Mouse (Mus musculus) neural tube, embryonic 13.5 days (tissue): ENCODE data around the gene Adap1. TPM values are rescaled to one million over a fixed set of nuclear protein-coding genes. Genes with fewer than 3 reads are reported as not detected.
A peak's percentile ranks its signal among the peaks of the same experiment; 100 is the strongest.
"Not testable (repeated sequence)": the region's sequence is repeated elsewhere in the genome, so short reads cannot be mapped to it uniquely, and the experiment has no call there.

Experiments
- ATAC-seq: fragments of 200-750 bp; cut with Nextera tagmentation; 2 replicates; pipeline ENCODE4 v1.8.0; 2017; ENCODE audit warnings: low read depth, mild to moderate bottlenecking, moderate TSS enrichment, moderate library complexity
- H3K27ac ChIP-seq: fragments of 300-500 bp; sonication (generic); replicated peaks from 2 replicates; pipeline ENCODE4 v1.5.1; 2015; ENCODE audit warnings: moderate library complexity, mild to moderate bottlenecking, inconsistent platforms
- H3K27me3 ChIP-seq: fragments of 300-500 bp; sonication (generic); 2 replicates; pipeline ENCODE4 v1.6.1; 2015; ENCODE audit warnings: mild to moderate bottlenecking, inconsistent platforms
- H3K36me3 ChIP-seq: fragments of 300-500 bp; sonication (generic); 2 replicates; pipeline ENCODE4 v1.6.1; 2015; ENCODE audit warnings: mild to moderate bottlenecking, inconsistent platforms
- H3K4me1 ChIP-seq: fragments of 300-500 bp; sonication (generic); replicated peaks from 2 replicates; pipeline ENCODE4 v1.6.1; 2015; ENCODE audit warnings: inconsistent platforms
- H3K4me2 ChIP-seq: fragments of 300-500 bp; sonication (generic); 2 replicates; pipeline ENCODE4 v1.6.1; 2015; ENCODE audit warnings: inconsistent platforms, mild to moderate bottlenecking, moderate library complexity
- H3K4me3 ChIP-seq: fragments of 300-500 bp; sonication (generic); 2 replicates; pipeline ENCODE4 v1.5.1; 2015; ENCODE audit warnings: mild to moderate bottlenecking, inconsistent platforms
- H3K9ac ChIP-seq: fragments of 300-500 bp; sonication (generic); 2 replicates; pipeline ENCODE4 v1.6.1; 2015; ENCODE audit warnings: moderate library complexity, mild to moderate bottlenecking, inconsistent platforms
- H3K9me3 ChIP-seq: fragments of 300-500 bp; sonication (generic); 2 replicates; pipeline ENCODE4 v1.6.1; 2016; ENCODE audit warnings: inconsistent platforms
- WGBS: fragments of 180-500 bp; shearing (Covaris S2); methylation state at CpG from one replicate; pipeline ENCODE4 v1.1.7; 2015; 5-methylcytosine and 5-hydroxymethylcytosine counted together
- polyA plus RNA-seq: library from polyadenylated mRNA; unstranded; fragments of >200 nt; fragmentation: Nextera tagmentation; extraction: Ambion mirVana; gene quantifications from 2 replicates; pipeline ENCODE4 v1.2.1, GENCODE M21; 2015

Gene Adap1
- polyA plus RNA-seq, 1 experiment from 2014 or later = 66.3 TPM

GRCm38 (mm10) chr5:139347225-139347624, 21.8 kb upstream of the Adap1 start:
- Histone ChIP-seq H3K27ac (no peak overlapping the region), H3K36me3 (peaks cover 7% of the 10 kb centered on the region), H3K4me1 (peaks cover 30% of the 10 kb centered on the region), H3K4me2 (no peak overlapping the region), H3K27me3 (peaks cover 5% of the 10 kb centered on the region), H3K9me3 (no peaks in the 10 kb centered on the region), H3K4me3 (no peak overlapping the region), H3K9ac (no peak overlapping the region)
- no peak for ATAC-seq
- 52% methylated on average over 1 of the region's 1 CpGs for WGBS

GRCm38 (mm10) chr5:139345364-139345714, 19.9 kb upstream of the Adap1 start:
- Histone ChIP-seq H3K36me3 (peaks cover 23% of the 10 kb centered on the region), H3K4me2 (peak overlapping the region; percentile 98), H3K9ac (peak overlapping the region; percentile 94; the same call in 1 of the 2 replicates), H3K9me3 (no peaks in the 10 kb centered on the region), H3K27me3 (no peaks in the 10 kb centered on the region), H3K4me3 (peak overlapping the region; percentile 86), H3K27ac (peak overlapping the region; percentile 49), H3K4me1 (peaks cover 25% of the 10 kb centered on the region)
- WGBS = 9% methylated on average over 5 of the region's 5 CpGs
- ATAC-seq = peak; percentile 28; the same call in 1 of the 2 replicates

DNA sequence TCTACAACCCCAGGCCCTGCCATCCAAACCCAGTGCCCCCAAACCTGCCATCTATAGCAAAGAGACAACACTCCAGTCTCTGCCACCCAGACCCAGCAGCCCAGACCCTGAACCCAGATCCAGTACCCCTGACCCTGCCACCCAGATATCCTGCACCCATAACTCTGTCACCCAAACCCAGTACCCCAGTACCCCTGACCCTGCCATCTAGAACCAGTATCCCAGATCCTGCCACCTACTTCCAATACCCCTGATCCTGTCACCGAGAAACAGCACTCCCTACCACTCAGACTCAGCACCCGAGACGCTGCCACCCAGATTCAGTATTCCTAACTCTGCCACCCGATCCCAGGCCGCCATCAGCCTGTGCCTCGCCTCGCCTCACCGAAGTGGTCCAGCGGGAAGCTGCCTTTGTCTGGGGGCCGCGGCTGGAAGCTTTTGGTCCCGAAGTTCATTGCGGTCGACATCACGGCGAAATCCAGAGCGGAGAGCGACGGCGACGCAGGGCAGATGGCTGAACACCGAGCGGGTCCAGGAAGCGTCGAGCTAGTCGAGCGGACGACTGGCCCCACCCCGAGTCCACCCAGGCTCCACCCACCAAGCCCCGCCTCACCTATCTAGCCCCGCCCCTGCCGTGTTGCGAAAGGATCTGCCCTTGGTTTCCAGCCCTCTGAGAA, 19.4 kb upstream of the Adap1 start:
- ATAC-seq = peak; percentile 89

DNA sequence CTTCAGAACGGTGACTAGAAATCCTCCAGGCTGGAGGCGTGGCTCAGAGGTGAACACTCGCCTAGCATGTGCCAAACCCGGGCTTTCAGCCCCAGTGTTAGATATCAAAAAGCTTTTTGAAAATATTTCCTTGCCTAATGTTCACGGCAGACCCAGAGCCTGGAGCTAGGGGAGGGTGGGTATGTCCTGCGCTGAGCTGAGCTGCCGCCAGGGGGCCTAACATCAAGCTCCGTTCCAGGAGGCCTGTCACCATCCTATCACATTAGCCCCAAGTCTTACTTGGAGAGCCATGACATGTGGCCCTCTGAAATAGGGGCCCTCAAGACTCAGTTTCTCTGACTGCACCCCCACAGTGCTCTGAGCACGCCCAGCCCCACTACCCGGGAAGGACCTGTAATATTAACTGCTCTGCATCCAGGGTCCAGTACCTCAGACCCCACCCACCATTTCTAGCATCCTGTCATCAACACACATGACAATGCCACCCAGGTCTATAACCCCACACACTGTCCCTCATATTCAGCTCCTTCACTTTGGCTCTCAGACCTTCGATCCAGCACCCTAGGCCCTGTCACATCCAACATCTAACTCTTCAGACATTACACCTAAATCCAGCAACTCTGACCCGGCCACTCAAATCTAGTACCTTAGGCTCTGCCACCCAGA, 18.7 kb upstream of the Adap1 start:
- Histone ChIP-seq H3K4me1 (peaks cover 25% of the 10 kb centered on the region), H3K4me2 (peak overlapping the region; percentile 98), H3K4me3 (peak overlapping the region; percentile 86), H3K9me3 (no peaks in the 10 kb centered on the region), H3K9ac (peak overlapping the region; percentile 94), H3K27me3 (no peaks in the 10 kb centered on the region), H3K36me3 (peaks cover 35% of the 10 kb centered on the region), H3K27ac (peak overlapping the region; percentile 82; the same call in 1 of the 2 replicates)
- WGBS = 8% methylated on average over 12 of the region's 12 CpGs
- ATAC-seq = peak; percentile 66

More for the DNA sequence above, 19.4 kb upstream of the Adap1 start:
- under 1% methylated on average over 33 of the region's 33 CpGs for WGBS
- H3K27me3 ChIP-seq = no peaks in the 10 kb centered on the region
- H3K4me2 ChIP-seq = peak overlapping the region; percentile 98
- H3K4me3 ChIP-seq = peak overlapping the region; percentile 86
- peak overlapping the region; percentile 82 for H3K27ac ChIP-seq
- peaks cover 28% of the 10 kb centered on the region for H3K36me3 ChIP-seq
- peak overlapping the region; percentile 94 for H3K9ac ChIP-seq
- H3K4me1 ChIP-seq = peaks cover 25% of the 10 kb centered on the region
- H3K9me3 ChIP-seq = no peaks in the 10 kb centered on the region

DNA sequence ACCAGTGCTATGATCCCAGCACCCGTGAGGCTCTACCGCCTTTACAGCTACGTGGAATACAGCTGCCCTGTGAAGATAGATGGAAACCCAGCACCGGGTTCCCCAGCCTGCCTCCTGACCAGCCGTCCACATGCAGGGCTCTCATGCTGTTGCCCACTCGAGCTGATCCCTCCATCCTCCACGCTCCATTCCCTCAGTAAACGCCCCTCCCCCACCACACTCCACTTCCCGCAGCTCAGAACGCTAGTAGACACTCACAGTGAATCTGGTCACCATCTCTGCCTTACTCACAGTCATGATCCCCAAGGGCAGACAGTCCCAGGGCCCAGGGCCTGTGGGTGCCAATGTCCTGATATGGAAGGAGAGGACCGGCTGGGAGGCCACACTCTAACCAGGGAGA, 13.5 kb upstream of the Adap1 start:
- WGBS = 81% methylated on average over 11 of the region's 11 CpGs
- H3K4me1 ChIP-seq = peaks cover 13% of the 10 kb centered on the region
- H3K9me3 ChIP-seq = no peaks in the 10 kb centered on the region
- no peak overlapping the region for H3K27ac ChIP-seq
- peaks cover 83% of the 10 kb centered on the region for H3K36me3 ChIP-seq
- no peak overlapping the region for H3K4me3 ChIP-seq
- no peak overlapping the region for H3K4me2 ChIP-seq
- H3K9ac ChIP-seq = no peak overlapping the region
- no peaks in the 10 kb centered on the region for H3K27me3 ChIP-seq
- ATAC-seq = no peak

DNA sequence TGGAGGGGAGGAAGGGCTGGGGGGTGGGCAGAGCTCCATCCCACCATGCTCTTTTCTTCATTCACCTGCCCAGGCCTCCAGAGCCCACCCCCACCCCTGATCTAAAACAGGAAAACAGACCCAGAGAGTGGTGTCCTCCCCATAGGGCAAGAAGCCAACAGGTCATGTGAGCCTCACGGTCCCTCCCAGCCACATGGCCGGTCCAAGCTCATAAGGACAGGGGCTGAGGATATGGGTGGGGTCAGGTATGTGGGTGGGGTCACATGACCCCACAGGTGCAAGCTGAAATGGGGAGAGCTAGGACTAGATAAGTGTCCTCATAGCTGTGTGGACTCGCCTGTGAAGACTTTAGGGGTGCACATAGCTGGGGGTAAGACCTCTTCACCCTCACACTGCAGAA, 13.0 kb upstream of the Adap1 start:
- Histone ChIP-seq H3K9ac (no peak overlapping the region), H3K4me3 (no peak overlapping the region), H3K4me2 (no peak overlapping the region), H3K27me3 (no peaks in the 10 kb centered on the region), H3K27ac (no peak overlapping the region), H3K9me3 (no peaks in the 10 kb centered on the region), H3K36me3 (peaks cover 83% of the 10 kb centered on the region), H3K4me1 (peaks cover 8% of the 10 kb centered on the region)
- WGBS = 97% methylated on average over 3 of the region's 3 CpGs
- no peak for ATAC-seq

DNA sequence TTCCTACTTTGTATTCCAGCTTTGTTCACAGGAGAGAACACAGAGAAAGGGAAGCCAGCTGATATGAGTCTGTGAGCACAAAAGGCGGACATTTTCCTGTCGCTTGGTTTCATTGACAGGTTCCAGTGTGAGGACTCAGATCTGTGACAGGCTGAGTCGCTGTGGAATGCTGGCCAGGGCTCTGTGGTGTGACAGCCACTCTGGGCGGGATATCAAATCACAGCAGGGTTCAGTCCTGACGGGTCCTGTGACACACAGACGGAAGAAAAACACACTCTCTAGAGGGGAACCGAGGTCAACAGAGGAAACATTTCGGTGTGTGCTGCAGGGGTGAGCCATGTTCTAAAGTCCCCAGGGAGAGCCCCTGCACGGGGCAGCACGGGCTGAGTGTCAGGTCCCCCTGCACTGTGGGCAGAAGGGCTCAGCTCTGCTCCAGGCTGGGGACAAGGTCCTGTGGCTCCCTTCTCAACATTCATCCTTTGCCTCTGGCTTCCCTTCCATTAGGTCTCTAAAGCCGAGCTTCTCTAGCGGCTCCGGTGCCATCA, 12.5 kb upstream of the Adap1 start:
- no peaks in the 10 kb centered on the region for H3K9me3 ChIP-seq
- peaks cover 3% of the 10 kb centered on the region; the same call in 1 of the 2 replicates for H3K4me1 ChIP-seq
- H3K9ac ChIP-seq = no peak overlapping the region
- H3K4me3 ChIP-seq = no peak overlapping the region
- no peak overlapping the region for H3K27ac ChIP-seq
- H3K36me3 ChIP-seq = peaks cover 82% of the 10 kb centered on the region
- ATAC-seq = no peak
- no peaks in the 10 kb centered on the region for H3K27me3 ChIP-seq
- 83% methylated on average over 13 of the region's 13 CpGs for WGBS
- H3K4me2 ChIP-seq = no peak overlapping the region

- H3K36me3 ChIP-seq = peaks cover 63% of the 10 kb centered on the region
These were observed 10.2 kb upstream of the Adap1 start for GRCm38 (mm10) chr5:139335634-139336033.

DNA sequence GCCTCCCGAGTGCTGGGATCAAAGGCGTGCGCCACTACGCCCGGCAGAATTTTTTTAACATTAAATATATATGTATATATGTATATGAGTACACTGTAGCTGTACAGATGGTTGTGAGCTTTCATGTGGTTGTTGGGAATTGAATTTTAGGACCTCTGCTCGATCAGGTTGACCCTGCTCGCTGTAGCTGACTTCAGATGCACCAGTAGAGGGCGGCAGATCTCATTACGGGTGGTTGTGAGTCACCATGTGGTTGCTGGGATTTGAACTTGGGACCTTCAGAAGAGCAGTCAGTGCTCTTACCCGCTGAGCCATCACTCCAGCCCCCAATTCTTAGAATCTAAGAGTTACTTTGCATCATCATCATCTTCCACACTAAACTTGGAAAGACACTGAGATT, 9.0 kb upstream of the Adap1 start:
- not testable (repeated sequence) for H3K27ac ChIP-seq, H3K9ac ChIP-seq, H3K9me3 ChIP-seq, H3K4me1 ChIP-seq, H3K27me3 ChIP-seq, H3K4me2 ChIP-seq, ATAC-seq, H3K4me3 ChIP-seq
- WGBS = 88% methylated on average over 10 of the region's 10 CpGs
- peaks cover 50% of the 10 kb centered on the region for H3K36me3 ChIP-seq

More at GRCm38 (mm10) chr5:139335634-139336033, 10.2 kb upstream of the Adap1 start:
- H3K4me1 ChIP-seq = no peaks in the 10 kb centered on the region
- no peak overlapping the region for H3K4me2 ChIP-seq
- no peak overlapping the region for H3K9ac ChIP-seq
- H3K4me3 ChIP-seq = no peak overlapping the region
- no peaks in the 10 kb centered on the region for H3K27me3 ChIP-seq
- WGBS = 90% methylated on average over 4 of the region's 4 CpGs
- no peak for ATAC-seq
- H3K9me3 ChIP-seq = no peaks in the 10 kb centered on the region
- H3K27ac ChIP-seq = no peak overlapping the region

DNA sequence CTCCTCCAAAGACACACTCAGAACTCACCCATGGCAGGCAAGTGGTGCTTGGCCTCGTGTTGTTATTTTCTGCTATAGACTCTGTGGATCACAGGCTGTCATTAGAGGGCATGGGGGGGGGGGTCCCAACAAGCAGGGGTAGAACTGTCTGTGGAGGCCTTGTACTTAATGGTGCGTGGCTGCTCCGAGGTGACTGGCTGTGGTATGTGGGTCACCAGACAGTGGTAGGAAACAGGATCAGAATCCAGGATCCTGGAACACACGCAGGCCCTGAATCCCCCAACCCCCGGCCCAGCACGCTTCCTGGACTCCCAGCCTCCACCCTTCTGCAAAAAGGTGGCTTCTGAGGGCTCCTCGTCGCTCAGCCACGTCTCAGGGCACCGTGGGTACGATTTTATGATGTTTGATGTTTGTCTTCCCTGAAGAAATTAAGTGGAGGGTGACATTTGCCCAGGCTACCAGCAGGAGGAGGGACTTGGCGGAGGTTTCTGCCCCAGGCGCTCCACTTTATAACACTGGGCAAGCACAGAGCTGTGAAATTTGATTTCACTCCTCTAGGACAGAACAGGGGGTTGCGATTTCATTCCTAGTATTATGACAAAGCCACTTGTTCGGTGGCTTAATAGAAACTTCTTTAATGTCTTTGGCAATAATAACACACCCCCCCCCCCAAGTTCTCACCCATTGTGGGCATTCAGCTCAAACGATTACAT, 8.0 kb upstream of the Adap1 start:
- 71% methylated on average over 16 of the region's 16 CpGs for WGBS
- H3K9me3 ChIP-seq = no peaks in the 10 kb centered on the region
- ATAC-seq = no peak
- peaks cover 41% of the 10 kb centered on the region for H3K36me3 ChIP-seq
- H3K9ac ChIP-seq = no peak overlapping the region
- no peak overlapping the region for H3K4me3 ChIP-seq
- H3K27ac ChIP-seq = no peak overlapping the region
- no peak overlapping the region for H3K4me2 ChIP-seq
- peaks cover 4% of the 10 kb centered on the region; the same call in 1 of the 2 replicates for H3K27me3 ChIP-seq
- no peaks in the 10 kb centered on the region for H3K4me1 ChIP-seq

- no peaks in the 10 kb centered on the region for H3K4me1 ChIP-seq
- no peak for ATAC-seq
- no peak overlapping the region for H3K4me3 ChIP-seq
- H3K36me3 ChIP-seq = peaks cover 34% of the 10 kb centered on the region
- peaks cover 6% of the 10 kb centered on the region; the same call in 1 of the 2 replicates for H3K27me3 ChIP-seq
- WGBS = 90% methylated on average over 8 of the region's 8 CpGs
- H3K9ac ChIP-seq = no peak overlapping the region
- no peak overlapping the region for H3K27ac ChIP-seq
- no peaks in the 10 kb centered on the region for H3K9me3 ChIP-seq
- H3K4me2 ChIP-seq = no peak overlapping the region
These were observed 7.3 kb upstream of the Adap1 start for GRCm38 (mm10) chr5:139332590-139333272.
